Mouse (Mus musculus) G1E-ER4 (cell line): Measurements from ENCODE around the gene Gm45785. TPM values are rescaled to one million over a fixed set of nuclear protein-coding genes. Genes with fewer than 3 reads are reported as not detected.

ENCODE experiments used
- GATA1 ChIP-seq: IDR thresholded peaks from one replicate; pipeline ENCODE4 v1.8.0; 2012; ENCODE audit warnings: low read length, inconsistent platforms
- polyA plus RNA-seq: library from polyadenylated mRNA; stranded (reverse); fragments of >175 nt; gene quantifications from 2 replicates; pipeline ENCODE4 v1.2.3, GENCODE M21; 2012

Gene Gm45785
- polyA plus RNA-seq, 1 experiment: 0.18 TPM

- no peak for TF ChIP-seq GATA1
These were observed 45.6 kb downstream of the Gm45785 start for GRCm38 (mm10) chr7:140810496-140810895.

DNA sequence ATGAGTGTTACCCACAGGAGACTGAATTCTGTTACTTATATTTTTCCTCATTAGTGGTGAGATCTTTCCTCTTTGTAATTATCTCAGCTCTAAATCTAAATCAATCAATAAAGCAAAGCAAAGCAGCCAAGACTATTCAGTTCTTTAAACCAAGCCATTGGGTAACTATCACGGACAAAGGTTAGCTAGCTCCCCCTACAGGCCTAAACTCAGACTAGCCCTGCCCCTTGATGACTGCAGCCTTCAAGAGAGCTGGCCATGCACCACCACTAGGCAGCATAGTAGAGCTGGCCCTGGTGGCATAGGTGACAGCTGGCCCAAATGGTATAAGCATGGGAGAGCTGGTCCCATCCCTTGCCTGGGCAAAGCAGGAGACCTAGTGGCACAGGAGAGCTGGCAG is 50.4 kb downstream of the Gm45785 start:
- no peak for TF ChIP-seq GATA1

DNA sequence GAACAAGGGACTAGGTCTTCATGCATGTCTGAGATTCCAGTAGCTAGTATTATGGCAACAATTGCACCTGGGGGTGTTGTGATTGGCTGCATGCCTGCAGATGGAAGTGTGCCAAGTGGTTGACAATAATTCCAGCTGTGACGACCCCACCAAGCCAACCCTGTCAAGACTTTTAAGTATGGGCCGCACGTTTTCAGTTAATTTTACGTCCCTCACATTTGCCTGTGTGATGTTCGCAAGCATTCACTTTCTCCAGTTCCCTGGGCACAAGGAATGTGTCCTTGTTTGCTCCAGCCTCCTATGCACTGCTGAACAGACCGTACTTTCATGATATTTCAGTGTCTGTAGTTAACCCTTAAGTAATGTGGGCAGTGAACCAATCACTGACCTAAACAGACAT is 53.5 kb downstream of the Gm45785 start:
- no peak for TF ChIP-seq GATA1

DNA sequence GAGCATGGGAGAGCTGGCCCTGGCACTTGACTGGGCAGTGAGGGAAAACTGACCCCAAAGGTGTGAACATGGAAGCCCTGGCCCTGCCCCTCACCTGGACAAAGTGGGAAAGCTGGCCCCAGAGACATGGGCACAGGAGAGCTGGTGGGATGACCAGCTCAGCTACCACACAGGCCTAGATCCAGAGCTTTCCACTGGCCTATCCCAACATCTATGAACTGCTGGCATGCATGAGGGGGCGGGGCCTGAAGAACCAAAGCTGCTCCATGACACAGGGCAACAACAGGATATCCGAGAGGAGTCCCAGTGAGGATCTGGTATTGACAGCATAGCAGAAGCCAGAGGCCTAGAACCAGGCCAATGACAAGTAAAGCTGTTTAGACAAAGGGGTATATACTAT is 57.9 kb downstream of the Gm45785 start:
- TF ChIP-seq GATA1: no peak

- TF ChIP-seq GATA1: no peak
These were observed 58.5 kb downstream of the Gm45785 start for GRCm38 (mm10) chr7:140797619-140798018.

- no peak for TF ChIP-seq GATA1
These were observed 62.6 kb downstream of the Gm45785 start for GRCm38 (mm10) chr7:140793541-140793940.

DNA sequence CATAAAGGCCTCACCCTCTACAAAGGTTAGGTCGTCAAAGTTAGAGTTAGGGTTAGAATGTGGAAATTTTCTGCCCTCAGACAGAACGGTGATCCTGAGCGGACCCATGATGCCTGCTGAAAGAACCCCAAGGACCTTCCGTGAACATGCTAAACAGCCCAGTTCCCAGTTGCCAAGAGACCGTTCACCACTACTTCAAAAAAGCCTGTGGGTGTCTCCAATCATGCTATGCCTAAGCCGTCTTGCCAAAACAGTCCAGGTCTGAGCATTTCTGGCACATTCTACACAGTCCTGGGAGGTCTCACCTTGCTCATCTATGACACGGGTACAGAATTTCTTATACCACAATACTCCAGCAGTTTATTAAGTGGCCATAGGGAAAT is 68.1 kb downstream of the Gm45785 start:
- TF ChIP-seq GATA1: no peak

- TF ChIP-seq GATA1: no peak
These were observed 68.6 kb downstream of the Gm45785 start, which contains the start of gene Syce1 for GRCm38 (mm10) chr7:140787406-140788052. Syce1 (minus strand) TSS chr7:140787852.

- TF ChIP-seq GATA1: no peak
These were observed 75.6 kb downstream of the Gm45785 start for GRCm38 (mm10) chr7:140780548-140780947.

Other genes starting within 250 kb of the Gm45785 start
- gene Olfr61, start 227.4 kb downstream of the Gm45785 start, polyA plus RNA-seq: not detected in 2 replicates
- not detected in 2 replicates for gene Olfr53, start 209.9 kb downstream of the Gm45785 start, polyA plus RNA-seq
- not detected in 2 replicates for gene Olfr539, start 196.4 kb downstream of the Gm45785 start, polyA plus RNA-seq
- not detected in 2 replicates for gene Olfr45, start 174.4 kb downstream of the Gm45785 start, polyA plus RNA-seq
- gene Olfr541, start 159.1 kb downstream of the Gm45785 start, polyA plus RNA-seq: not detected in 2 replicates
- gene Cyp2e1, start 92.6 kb downstream of the Gm45785 start, polyA plus RNA-seq: not detected in 2 replicates
- not detected in 2 replicates for gene Syce1, start 68.5 kb downstream of the Gm45785 start, polyA plus RNA-seq
- not detected in 2 replicates for gene Zfp941, start 34.2 kb downstream of the Gm45785 start, polyA plus RNA-seq
- not detected in 2 replicates for gene Urah, start 21.3 kb downstream of the Gm45785 start, polyA plus RNA-seq
- not detected in 2 replicates for gene Scgb1c1, start 10.8 kb downstream of the Gm45785 start, polyA plus RNA-seq
- 0.06 TPM in 1 of 2 replicates, not detected in the other for gene Odf3, start 8.5 kb downstream of the Gm45785 start, polyA plus RNA-seq
- 39.1 and 49.2 TPM in 2 replicates for gene Ric8a, start 626 bp upstream of the Gm45785 start, polyA plus RNA-seq
- 3.2 and 3.9 TPM in 2 replicates for gene Bet1l, start 1.2 kb upstream of the Gm45785 start, polyA plus RNA-seq
- gene Psmd13, start 25.6 kb upstream of the Gm45785 start, polyA plus RNA-seq: 50.0 and 92.4 TPM in 2 replicates
- gene Sirt3, start 26.0 kb upstream of the Gm45785 start, polyA plus RNA-seq: 25.4 and 38.9 TPM in 2 replicates
- not detected in 2 replicates for gene Cox8b, start 44.1 kb upstream of the Gm45785 start, polyA plus RNA-seq
- gene Nlrp6, start 64.6 kb upstream of the Gm45785 start, polyA plus RNA-seq: not detected in 2 replicates
- 6.3 and 7.2 TPM in 2 replicates for gene Pgghg, start 85.1 kb upstream of the Gm45785 start, polyA plus RNA-seq
- gene Ifitm5, start 94.0 kb upstream of the Gm45785 start, polyA plus RNA-seq: 0.43 and 0.61 TPM in 2 replicates
- not detected in 2 replicates for gene Gm45717, start 99.6 kb upstream of the Gm45785 start, polyA plus RNA-seq
- gene Ifitm2, start 99.7 kb upstream of the Gm45785 start, polyA plus RNA-seq: 234 and 285 TPM in 2 replicates
- gene Ifitm1, start 110.9 kb upstream of the Gm45785 start, polyA plus RNA-seq: 0.08 and 0.26 TPM in 2 replicates
- gene Ifitm3, start 154.4 kb upstream of the Gm45785 start, polyA plus RNA-seq: not detected in 2 replicates
- not detected in 2 replicates for gene Ifitm6, start 161.6 kb upstream of the Gm45785 start, polyA plus RNA-seq
- not detected in 2 replicates for gene Gm17387, start 172.8 kb upstream of the Gm45785 start, polyA plus RNA-seq
- gene B4galnt4, start 204.8 kb upstream of the Gm45785 start, polyA plus RNA-seq: not detected in 2 replicates
- 0.05 TPM in 1 of 2 replicates, not detected in the other for gene Pkp3, start 221.9 kb upstream of the Gm45785 start, polyA plus RNA-seq
- gene Sigirr, start 244.2 kb upstream of the Gm45785 start, polyA plus RNA-seq: 7.2 and 9.5 TPM in 2 replicates